Mouse (Mus musculus): ENCODE results near the gene Bbx.

Gene Bbx

GRCm38 (mm10) chr16:50311588-50311987, 120.6 kb downstream of the Bbx start:
- no peak for DNase-seq (ENCODE audit: low spot score)

GRCm38 (mm10) chr16:50309411-50310042, 122.7 kb downstream of the Bbx start:
- no peak for DNase-seq (ENCODE audit: low spot score)

GRCm38 (mm10) chr16:50308256-50308655, 123.9 kb downstream of the Bbx start:
- no peak for DNase-seq (ENCODE audit: low spot score)

- no peak for DNase-seq (ENCODE audit: low spot score)
Measured at GRCm38 (mm10) chr16:50307231-50307630, 125.0 kb downstream of the Bbx start.

GRCm38 (mm10) chr16:50306727-50307126, 125.5 kb downstream of the Bbx start:
- no peak for DNase-seq (ENCODE audit: low spot score)

GRCm38 (mm10) chr16:50305156-50305555, 127.0 kb downstream of the Bbx start:
- DNase-seq (ENCODE audit: low spot score) = no peak

GRCm38 (mm10) chr16:50302566-50302965, 129.6 kb downstream of the Bbx start:
- DNase-seq (ENCODE audit: low spot score) = no peak

GRCm38 (mm10) chr16:50298743-50299443, 133.3 kb downstream of the Bbx start:
- no peak for DNase-seq (ENCODE audit: low spot score)

GRCm38 (mm10) chr16:50293502-50294228, 138.5 kb downstream of the Bbx start:
- no peak for DNase-seq (ENCODE audit: low spot score)

- no peak for DNase-seq (ENCODE audit: low spot score)
Measured at GRCm38 (mm10) chr16:50292834-50293233, 139.4 kb downstream of the Bbx start.

GRCm38 (mm10) chr16:50289764-50290163, 142.4 kb downstream of the Bbx start:
- DNase-seq (ENCODE audit: low spot score) = no peak

- DNase-seq (ENCODE audit: low spot score) = no peak
Measured at GRCm38 (mm10) chr16:50272813-50273212, 159.4 kb downstream of the Bbx start.

GRCm38 (mm10) chr16:50262647-50263046, 169.5 kb downstream of the Bbx start:
- no peak for DNase-seq (ENCODE audit: low spot score)

GRCm38 (mm10) chr16:50262209-50262608, 170.0 kb downstream of the Bbx start:
- DNase-seq (ENCODE audit: low spot score) = no peak

- no peak for DNase-seq (ENCODE audit: low spot score)
Measured at GRCm38 (mm10) chr16:50261741-50262140, 170.4 kb downstream of the Bbx start.

GRCm38 (mm10) chr16:50254522-50255159, 177.5 kb downstream of the Bbx start:
- no peak for DNase-seq (ENCODE audit: low spot score)

- DNase-seq (ENCODE audit: low spot score) = no peak
Measured at GRCm38 (mm10) chr16:50251417-50251975, 180.7 kb downstream of the Bbx start.

- DNase-seq (ENCODE audit: low spot score) = no peak
Measured at GRCm38 (mm10) chr16:50250469-50250868, 181.7 kb downstream of the Bbx start.

GRCm38 (mm10) chr16:50249036-50249435, 183.2 kb downstream of the Bbx start:
- no peak for DNase-seq (ENCODE audit: low spot score)

- DNase-seq (ENCODE audit: low spot score) = no peak
Measured at GRCm38 (mm10) chr16:50242444-50242843, 189.7 kb downstream of the Bbx start.

- DNase-seq (ENCODE audit: low spot score) = no peak
Measured at GRCm38 (mm10) chr16:50241604-50242003, 190.6 kb downstream of the Bbx start.

GRCm38 (mm10) chr16:50235231-50235630, 197.0 kb downstream of the Bbx start:
- DNase-seq (ENCODE audit: low spot score) = no peak

Data from T-cell, adult 2 months (primary cell).